Mouse (Mus musculus) WW6 (cell line): Measurements from ENCODE around the gene Rrp15.

Experiments used
- DNase-seq: peaks from one replicate; pipeline ENCODE4 v3.0.0-alpha.2; 2013; ENCODE audit warnings: low read depth, low spot score

Gene Rrp15

DNA sequence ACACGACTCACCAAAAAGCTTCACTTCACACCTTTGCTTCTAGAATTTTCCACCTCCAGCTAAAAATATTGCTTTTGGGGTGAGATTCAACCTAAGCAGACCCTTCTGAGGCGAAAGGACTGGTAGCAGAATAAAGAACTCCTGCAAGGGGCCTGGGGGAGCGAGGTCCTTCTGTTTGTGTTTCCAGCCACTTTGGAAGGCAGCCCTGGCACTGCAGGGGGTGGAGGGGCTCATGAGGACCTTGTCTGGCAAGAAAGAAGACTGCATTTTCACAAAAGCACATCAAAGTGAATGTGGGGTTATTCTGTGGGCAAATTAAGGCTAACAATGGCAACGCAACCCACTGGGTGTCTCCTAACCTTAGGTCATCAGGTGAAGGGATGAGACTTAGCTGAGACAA is 76.0 kb downstream of the Rrp15 start:
- DNase-seq, result no peak
